Mouse (Mus musculus) Patski (cell line): ENCODE results near the gene Pdgfb. TPM values are rescaled to one million over a fixed set of nuclear protein-coding genes. Genes with fewer than 3 reads are reported as not detected.

ENCODE experiments used
- ATAC-seq: fragments of 100-300 bp; one replicate; pipeline ENCODE4 v1.8.0; 2021
- CTCF ChIA-PET: fragments of 350-600 bp; sonication (Branson Sonifier 250); formaldehyde crosslinking; loops from one replicate; lab custom pipeline; 2022; ENCODE audit warnings: inconsistent platforms; lab: Charles Lee
- POLR2A ChIA-PET: fragments of 350-600 bp; sonication (Branson Sonifier 250); formaldehyde crosslinking; loops from one replicate; lab custom pipeline; 2022; ENCODE audit warnings: antibody characterized with exemption, inconsistent platforms; lab: Charles Lee
- DNase-seq: peaks from one replicate; pipeline ENCODE4 v3.0.0-alpha.2; 2011; ENCODE audit warnings: low read depth, low spot score
- H3K27me3 ChIP-seq: fragments of 371-371 bp; one replicate; pipeline ENCODE4 v1.5.1; 2021
- CTCF ChIP-seq: fragments of 100-300 bp; IDR thresholded peaks from one replicate; pipeline ENCODE4 v1.5.1; 2021
- in situ Hi-C: fragments of 300-500 bp; cut with MboI; formaldehyde crosslinking; loops from 3 replicates; pipeline ENCODE4 v1.11.1; 2018; ENCODE audit warnings: low pct_unique_long_range_greater_than_20kb, mixed read lengths
- polyA plus RNA-seq: library from polyadenylated mRNA; unstranded; gene quantifications from one replicate; pipeline ENCODE4 v1.2.3, GENCODE M21; 2021

Pdgfb gene
- polyA plus RNA-seq, 1 experiment from 2014 or later: 96.5 TPM

- POLR2A ChIA-PET: interaction anchor here (0.6 kb wide), 1 partner anchor 253 kb away, joined by 4 read pairs; no protein-coding TSS in a partner anchor
- H3K27me3 ChIP-seq: no peaks in the 10 kb centered on the region
- no peak for TF ChIP-seq CTCF
- CTCF ChIA-PET: interaction anchor here (1.7 to 2.0 kb wide), 2 partner anchors 10 to 54 kb away, joined by 5 to 7 read pairs; no protein-coding TSS in a partner anchor
- DNase-seq: no peak
- in situ Hi-C loops: no loop called here
- ATAC-seq: no peak
These were observed 10.0 kb downstream of the Pdgfb start for GRCm38 (mm10) chr15:80004644-80005340.

GRCm38 (mm10) chr15:80003581-80003980, 11.2 kb downstream of the Pdgfb start:
- ATAC-seq (no peak), DNase-seq (no peak)
- ChIA-PET POLR2A (interaction anchor here (0.6 to 1.3 kb wide), 3 partner anchors 12 to 1339 kb away, joined by 3 to 5 read pairs (median 3); partner anchors contain the start of gene Pdgfb), CTCF (interaction anchor here (0.8 kb wide), 1 partner anchor 8 kb away, joined by 3 read pairs; no protein-coding TSS in a partner anchor)
- no peak for TF ChIP-seq CTCF
- no peaks in the 10 kb centered on the region for H3K27me3 ChIP-seq
- in situ Hi-C loops: no loop called here

GRCm38 (mm10) chr15:80001601-80002000, 13.2 kb downstream of the Pdgfb start:
- DNase-seq (no peak), ATAC-seq (no peak)
- ChIA-PET POLR2A (interaction anchor here (0.7 kb wide), 1 partner anchor 50 kb away, joined by 5 read pairs; no protein-coding TSS in a partner anchor), CTCF (interaction anchor here (1.7 kb wide), 1 partner anchor 50 kb away, joined by 3 read pairs; no protein-coding TSS in a partner anchor)
- in situ Hi-C loops: no loop called here
- no peaks in the 10 kb centered on the region for H3K27me3 ChIP-seq
- TF ChIP-seq CTCF: no peak

GRCm38 (mm10) chr15:80000694-80001093, 14.1 kb downstream of the Pdgfb start:
- TF ChIP-seq CTCF: no peak

GRCm38 (mm10) chr15:79997988-79998387, 16.8 kb downstream of the Pdgfb start:
- DNase-seq (no peak), ATAC-seq (no peak)
- no peak for TF ChIP-seq CTCF
- H3K27me3 ChIP-seq: no peaks in the 10 kb centered on the region
- ChIA-PET POLR2A (interaction anchor here (1.0 kb wide), 1 partner anchor 17 kb away, joined by 3 read pairs; the partner anchor contains the start of gene Pdgfb), CTCF (no interaction called here)
- in situ Hi-C loops: no loop called here

More at GRCm38 (mm10) chr15:80000694-80001093, 14.1 kb downstream of the Pdgfb start:
- CTCF ChIA-PET: interaction anchor here (1.0 to 1.7 kb wide), 2 partner anchors 41 to 49 kb away, joined by 3 read pairs; no protein-coding TSS in a partner anchor
- ATAC-seq: no peak
- in situ Hi-C loops: no loop called here
- POLR2A ChIA-PET: interaction anchor here (1.9 kb wide), 1 partner anchor 49 kb away, joined by 5 read pairs; no protein-coding TSS in a partner anchor
- H3K27me3 ChIP-seq: no peaks in the 10 kb centered on the region
- DNase-seq: no peak

GRCm38 (mm10) chr15:79996781-79997180, 18.0 kb downstream of the Pdgfb start:
- in situ Hi-C loops: no loop called here
- no peak for DNase-seq
- H3K27me3 ChIP-seq: no peaks in the 10 kb centered on the region
- TF ChIP-seq CTCF: no peak
- no peak for ATAC-seq
- ChIA-PET CTCF (no interaction called here), POLR2A (interaction anchor here (1.0 kb wide), 1 partner anchor 18 kb away, joined by 3 read pairs; the partner anchor contains the start of gene Pdgfb)

GRCm38 (mm10) chr15:79995552-79995951, 19.2 kb downstream of the Pdgfb start:
- POLR2A ChIA-PET: interaction anchor here (0.6 to 1.0 kb wide), 2 partner anchors 14 to 68 kb away, joined by 3 to 4 read pairs; no protein-coding TSS in a partner anchor
- DNase-seq (no peak), ATAC-seq (no peak)
- no peaks in the 10 kb centered on the region for H3K27me3 ChIP-seq
- CTCF ChIA-PET: interaction anchor here (1.9 kb wide), 1 partner anchor 9 kb away, joined by 5 read pairs; no protein-coding TSS in a partner anchor
- TF ChIP-seq CTCF: no peak
- in situ Hi-C loops: no loop called here

- in situ Hi-C loops: loop anchor here (5.0 kb wide), 1 partner anchor 42 kb away; no protein-coding TSS in a partner anchor
- H3K27me3 ChIP-seq: no peaks in the 10 kb centered on the region
- DNase-seq (no peak), ATAC-seq (no peak)
- POLR2A ChIA-PET: interaction anchor here (1.0 to 1.2 kb wide), 2 partner anchors 15 to 17 kb away, joined by 3 read pairs; no protein-coding TSS in a partner anchor
- CTCF ChIA-PET: interaction anchor here (1.9 kb wide), 1 partner anchor 10 kb away, joined by 5 read pairs; no protein-coding TSS in a partner anchor
- TF ChIP-seq CTCF: no peak
These were observed 20.2 kb downstream of the Pdgfb start for GRCm38 (mm10) chr15:79994566-79994965.

GRCm38 (mm10) chr15:79986182-79986581, 28.6 kb downstream of the Pdgfb start:
- TF ChIP-seq CTCF: no peak
- no peak for ATAC-seq
- POLR2A ChIA-PET: no interaction called here

GRCm38 (mm10) chr15:79985471-79985870, 29.3 kb downstream of the Pdgfb start:
- no peak for TF ChIP-seq CTCF
- in situ Hi-C loops: no loop called here
- H3K27me3 ChIP-seq: no peaks in the 10 kb centered on the region
- POLR2A ChIA-PET: no interaction called here
- DNase-seq (no peak), ATAC-seq (no peak)
- CTCF ChIA-PET: interaction anchor here (1.5 kb wide), 1 partner anchor 18 kb away, joined by 4 read pairs; no protein-coding TSS in a partner anchor

More at GRCm38 (mm10) chr15:79986182-79986581, 28.6 kb downstream of the Pdgfb start:
- no peaks in the 10 kb centered on the region for H3K27me3 ChIP-seq
- in situ Hi-C loops: no loop called here
- no peak for DNase-seq
- CTCF ChIA-PET: interaction anchor here (1.5 kb wide), 1 partner anchor 18 kb away, joined by 4 read pairs; no protein-coding TSS in a partner anchor
